Mouse (Mus musculus) heart, adult 2 months (tissue): ENCODE results near the gene Nup205.

Experiments
- CTCF ChIP-seq: fragments of 200-600 bp; IDR thresholded peaks from 2 replicates; pipeline ENCODE4 v1.8.1; 2022; ENCODE audit warnings: antibody characterized with exemption, mild to moderate bottlenecking, moderate library complexity
- POLR2A ChIP-seq: fragments of 200-500 bp; IDR thresholded peaks from 2 replicates; pipeline ENCODE4 v1.6.1; 2011; ENCODE audit warnings: mild to moderate bottlenecking, low read depth, low read length, control low read depth; ENCODE audit not compliant: insufficient read depth

DNA sequence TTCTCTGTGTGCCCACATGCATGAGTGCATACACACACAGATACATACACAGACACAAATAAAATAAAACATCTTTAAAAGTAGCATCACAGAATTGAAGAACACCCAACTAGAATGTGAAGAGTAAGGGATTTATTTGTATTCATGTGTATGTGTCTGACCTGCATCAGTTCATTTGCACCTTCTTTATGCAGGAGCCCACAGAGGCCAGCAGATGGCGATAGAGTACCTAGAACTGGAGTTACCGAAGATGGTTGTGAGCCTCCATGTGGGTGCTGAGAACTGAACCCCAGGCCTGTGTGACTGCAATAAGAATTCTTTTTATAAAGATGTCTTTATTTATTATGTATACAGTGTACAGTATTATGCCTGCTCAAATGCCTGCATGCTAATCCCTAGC is 31.7 kb upstream of the Nup205 start:
- TF ChIP-seq CTCF (peak; percentile 16; the same call in 1 of the 2 replicates), POLR2A (no peak)
